Mouse (Mus musculus): Measurements from ENCODE around the gene Timm13. TPM values are rescaled to one million over a fixed set of nuclear protein-coding genes. Genes with fewer than 3 reads are reported as not detected.

The Timm13 gene
- 632 and 637 TPM in 2 replicates for polyA plus RNA-seq (2021; fragmentation: Nextera tagmentation)
- long read RNA-seq, experiment 1, transcript Timm13-201 (3 exons, 1,225 nt), result major isoform, 285 of 302 reads
- long read RNA-seq, experiment 1, partial matches to known transcripts, result 1 of 302 reads
- long read RNA-seq, experiment 1, other reads (novel, unspliced or antisense), result 11 of 302 reads
- long read RNA-seq, experiment 2, transcript Timm13-201 (3 exons, 1,225 nt), result major isoform, 60 of 61 reads
- long read RNA-seq, experiment 2, partial matches to known transcripts, result 0 of 61 reads
- long read RNA-seq, experiment 2, other reads (novel, unspliced or antisense), result 1 of 61 reads

GRCm38 (mm10) chr10:80900318-80901247 lies at the start of gene Timm13:
Gene Timm13 (minus strand): TSS chr10:80900969.

GRCm38 (mm10) chr10:80929299-80930226 lies 28.8 kb upstream of the Timm13 start, which contains the start of gene Gadd45b:
Gene Gadd45b (plus strand): TSS chr10:80930073.

DNA sequence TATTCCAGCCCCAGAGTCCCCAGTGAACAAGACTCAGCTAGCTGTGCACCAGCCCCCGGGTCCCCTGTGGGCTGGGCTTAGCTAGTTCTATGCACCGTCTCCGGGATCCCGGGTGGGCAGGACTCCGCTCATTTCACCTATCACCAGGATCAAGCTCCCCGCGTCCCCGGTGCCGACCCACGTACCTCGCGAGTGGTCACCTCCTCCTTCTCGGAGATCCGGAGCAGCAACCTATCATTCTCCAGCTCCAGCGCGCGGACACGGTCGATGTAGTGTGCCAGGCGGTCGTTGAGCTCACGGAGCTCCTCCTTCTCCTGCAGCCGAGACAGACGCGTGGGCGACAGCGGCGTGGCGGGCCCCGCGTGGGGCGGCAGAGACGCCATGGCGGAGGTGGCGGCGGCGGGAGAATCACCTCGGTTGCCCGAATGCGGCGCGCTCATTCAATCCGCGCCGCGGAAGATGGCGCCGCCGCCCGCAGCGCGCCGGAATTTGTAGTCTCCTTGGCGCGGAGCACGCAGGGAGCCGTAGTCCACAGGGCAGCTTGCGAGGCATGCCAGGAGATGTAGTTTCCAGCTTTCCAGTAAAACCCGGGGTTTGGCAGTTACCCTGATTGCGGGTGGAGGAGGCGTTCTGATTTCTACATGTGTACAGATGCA lies 17.1 kb upstream of the Timm13 start, which contains the start of gene Lmnb2:
TSS of gene Lmnb2 (minus strand) at position 467 of the 656 bp plus-strand sequence.

DNA sequence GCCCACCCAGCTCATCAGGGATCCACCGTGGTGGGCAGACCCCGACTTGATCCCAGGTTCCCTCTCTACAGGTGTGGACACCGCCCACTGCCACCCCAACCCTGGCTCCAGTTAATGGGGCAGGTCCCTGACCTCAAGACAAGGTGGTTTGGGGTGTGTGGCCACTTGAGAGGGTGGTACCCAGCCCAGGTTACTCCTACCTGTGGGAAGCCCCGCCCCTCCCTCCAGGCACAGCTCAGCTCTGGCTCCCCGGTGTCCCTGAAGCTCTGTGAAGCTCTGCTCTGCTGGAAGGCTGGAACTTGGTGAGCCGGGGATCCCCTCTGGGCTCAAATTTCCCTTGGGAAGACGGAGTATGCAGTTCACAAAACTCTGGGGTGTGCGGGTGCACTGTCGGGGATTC lies 29.2 kb downstream of the Timm13 start, which contains the start of gene Tmprss9:
TSS of gene Tmprss9 (plus strand) at position 268 of the 400 bp plus-strand sequence.

DNA sequence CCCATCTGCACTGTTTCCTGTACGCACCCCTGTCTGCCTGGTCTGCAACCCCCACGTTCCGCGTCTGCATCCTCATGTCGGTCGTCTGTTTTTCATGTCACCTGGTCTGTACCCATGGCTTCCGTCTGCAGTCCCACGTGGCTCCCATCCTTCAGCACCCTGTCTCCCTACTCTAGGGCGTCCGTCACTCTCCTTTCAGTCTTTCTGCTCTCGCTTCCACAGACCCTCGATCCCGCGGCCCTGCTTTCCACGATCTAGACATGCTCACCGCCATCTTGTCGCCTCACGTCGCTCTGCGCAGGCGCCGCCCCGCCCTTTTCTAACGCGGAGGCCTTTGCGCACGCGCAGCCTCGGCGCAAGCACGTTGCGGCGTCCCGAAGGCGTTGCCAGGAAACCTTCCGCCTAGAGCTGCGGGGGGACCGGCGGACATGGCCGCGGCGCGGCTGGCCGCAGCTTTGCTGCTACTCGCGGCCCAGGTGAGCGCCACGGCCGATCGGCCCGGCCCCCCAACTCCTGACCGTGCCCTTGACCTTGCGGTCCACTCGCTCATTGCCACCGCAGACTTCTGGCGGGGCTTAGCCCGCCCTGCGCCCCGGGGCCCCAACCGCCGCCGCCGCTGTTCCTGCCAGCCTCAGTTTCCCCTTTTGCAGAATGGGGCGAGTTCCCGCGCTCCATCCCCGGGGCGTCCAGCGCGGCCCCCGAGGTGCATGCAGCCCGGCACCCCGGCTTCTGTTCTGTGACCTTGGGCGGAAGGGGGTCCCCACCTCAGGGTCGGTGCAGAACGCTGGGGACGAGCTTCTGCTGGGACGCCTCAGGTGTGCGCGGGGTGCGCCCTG lies 45.6 kb downstream of the Timm13 start, which contains the start of the genes Lsm7 and Sppl2b:
TSS of gene Lsm7 (minus strand) at position 297 of the 836 bp plus-strand sequence.
TSS of gene Sppl2b (plus strand) at position 363 of the 836 bp plus-strand sequence.

Other genes starting within 250 kb of the Timm13 start
- gene Btbd2, start 243.9 kb downstream of the Timm13 start, polyA plus RNA-seq (2021; fragmentation: Nextera tagmentation), result 22.4 and 26.9 TPM in 2 replicates
- gene Mknk2, start 222.9 kb downstream of the Timm13 start, polyA plus RNA-seq (2021; fragmentation: Nextera tagmentation), result 3.6 and 3.8 TPM in 2 replicates
- 9.3 and 10.8 TPM in 2 replicates for gene Mob3a, start 199.0 kb downstream of the Timm13 start, polyA plus RNA-seq (2021; fragmentation: Nextera tagmentation)
- 46.9 and 47.1 TPM in 2 replicates for gene Izumo4, start 198.8 kb downstream of the Timm13 start, polyA plus RNA-seq (2021; fragmentation: Nextera tagmentation)
- gene Ap3d1, start 158.7 kb downstream of the Timm13 start, polyA plus RNA-seq (2021; fragmentation: Nextera tagmentation), result 51.0 and 52.8 TPM in 2 replicates
- gene Dot1l, start 145.8 kb downstream of the Timm13 start, polyA plus RNA-seq (2021; fragmentation: Nextera tagmentation), result 1.5 and 1.6 TPM in 2 replicates
- gene Sf3a2, start 102.8 kb downstream of the Timm13 start, polyA plus RNA-seq (2021; fragmentation: Nextera tagmentation), result 9.3 and 13.8 TPM in 2 replicates
- 96.0 and 103 TPM in 2 replicates for gene Plekhj1, start 102.3 kb downstream of the Timm13 start, polyA plus RNA-seq (2021; fragmentation: Nextera tagmentation)
- not detected in 2 replicates for gene Amh, start 95.7 kb downstream of the Timm13 start, polyA plus RNA-seq (2021; fragmentation: Nextera tagmentation)
- 7.5 and 7.7 TPM in 2 replicates for gene Jsrp1, start 87.5 kb downstream of the Timm13 start, polyA plus RNA-seq (2021; fragmentation: Nextera tagmentation)
- 2,817 and 2,885 TPM in 2 replicates for gene Oaz1, start 74.3 kb downstream of the Timm13 start, polyA plus RNA-seq (2021; fragmentation: Nextera tagmentation)
- gene Lingo3, start 56.9 kb downstream of the Timm13 start, polyA plus RNA-seq (2021; fragmentation: Nextera tagmentation), result 19.6 and 26.3 TPM in 2 replicates
- 326 and 354 TPM in 2 replicates for gene Lsm7, start 45.8 kb downstream of the Timm13 start, polyA plus RNA-seq (2021; fragmentation: Nextera tagmentation)
- 16.5 and 20.9 TPM in 2 replicates for gene Sppl2b, start 45.7 kb downstream of the Timm13 start, polyA plus RNA-seq (2021; fragmentation: Nextera tagmentation)
- 0.33 and 0.35 TPM in 2 replicates for gene Tmprss9, start 29.1 kb downstream of the Timm13 start, polyA plus RNA-seq (2021; fragmentation: Nextera tagmentation)
- gene Lmnb2, start 17.3 kb upstream of the Timm13 start, polyA plus RNA-seq (2021; fragmentation: Nextera tagmentation), result 3.1 and 3.8 TPM in 2 replicates
- gene Gadd45b, start 29.1 kb upstream of the Timm13 start, polyA plus RNA-seq (2021; fragmentation: Nextera tagmentation), result 12.5 and 16.0 TPM in 2 replicates
- gene Gng7, start 114.0 kb upstream of the Timm13 start, polyA plus RNA-seq (2021; fragmentation: Nextera tagmentation), result 55.3 and 58.1 TPM in 2 replicates
- 47.4 and 57.4 TPM in 2 replicates for gene Diras1, start 124.7 kb upstream of the Timm13 start, polyA plus RNA-seq (2021; fragmentation: Nextera tagmentation)
- 33.3 and 38.9 TPM in 2 replicates for gene Slc39a3, start 136.5 kb upstream of the Timm13 start, polyA plus RNA-seq (2021; fragmentation: Nextera tagmentation)
- 251 and 255 TPM in 2 replicates for gene Sgta, start 159.2 kb upstream of the Timm13 start, polyA plus RNA-seq (2021; fragmentation: Nextera tagmentation)
- 19.6 and 20.0 TPM in 2 replicates for gene Thop1, start 169.1 kb upstream of the Timm13 start, polyA plus RNA-seq (2021; fragmentation: Nextera tagmentation)
- gene Creb3l3, start 197.9 kb upstream of the Timm13 start, polyA plus RNA-seq (2021; fragmentation: Nextera tagmentation), result 1.1 and 1.4 TPM in 2 replicates
- 109 and 133 TPM in 2 replicates for gene Map2k2, start 204.9 kb upstream of the Timm13 start, polyA plus RNA-seq (2021; fragmentation: Nextera tagmentation)
- gene Zbtb7a, start 234.3 kb upstream of the Timm13 start, polyA plus RNA-seq (2021; fragmentation: Nextera tagmentation), result 87.7 and 94.4 TPM in 2 replicates